16 mouse cellular contexts compared by ENCODE assay signal in genomic region chr4:22492601-22493152, GRCm38 (mm10). TPM values are rescaled to one million over a fixed set of nuclear protein-coding genes. Genes with fewer than 3 reads are reported as not detected.
A peak's percentile ranks its signal among the peaks of the same experiment; 100 is the strongest.
DNase-seq lines count a peak whose midpoint lies in the region; ATAC-seq and TF ChIP-seq lines count a peak whose summit lies in the region.
"Had no signal": no experiment of that assay in that cellular context is flagged by ENCODE, and none has a peak within 500 bp of the region (broad histone marks: within the 10 kb centered on the region; RNA-seq: fewer than 3 reads in every experiment).

No protein-coding gene starts in this region.

- H3K27me3 ChIP-seq in forebrain, embryonic 12.5 days, result peaks cover 14% of the 10 kb centered on the region
- H3K27me3 ChIP-seq in hindbrain, embryonic 15.5 days, result peaks cover 2% of the 10 kb centered on the region; the same call in 1 of the 2 replicates
- peaks cover 91% of the 10 kb centered on the region for H3K27me3 ChIP-seq in intestine, postnatal 0 days (replicated peaks; ENCODE audit: control insufficient read depth, insufficient read depth, low read length)

- no peak overlapping the region for H3K9ac ChIP-seq in forebrain, embryonic 12.5 days
- no peak overlapping the region for H3K9ac ChIP-seq in hindbrain, embryonic 15.5 days
- H3K9ac ChIP-seq in intestine, postnatal 0 days (ENCODE audit: low read depth, low read length), result no peak overlapping the region
- H3K9ac ChIP-seq: limb, embryonic 15.5 days had no signal

- no peak for ATAC-seq in forebrain, embryonic 12.5 days (ENCODE audit: low FRiP score)
- ATAC-seq in hindbrain, embryonic 15.5 days (ENCODE audit: low FRiP score, low read depth), result no peak
- ATAC-seq in intestine, postnatal 0 days, result no peak

- H3K4me3 ChIP-seq in forebrain, embryonic 12.5 days (replicated peaks), result no peak overlapping the region; the same call in 1 of the 2 replicates
- H3K4me3 ChIP-seq in hindbrain, embryonic 15.5 days, result no peak overlapping the region
- no peak overlapping the region for H3K4me3 ChIP-seq in intestine, postnatal 0 days (ENCODE audit: low read depth, low read length)
- H3K4me3 ChIP-seq: limb, embryonic 15.5 days had no signal

- 5% methylated on average over 4 of the region's 4 CpGs for WGBS in forebrain, embryonic 12.5 days
- 17% methylated on average over 4 of the region's 4 CpGs for WGBS in hindbrain, embryonic 15.5 days
- 1% methylated on average over 4 of the region's 4 CpGs for WGBS in intestine, postnatal 0 days

- peak overlapping the region; percentile 50 for H3K27ac ChIP-seq in forebrain, embryonic 12.5 days
- peak overlapping the region; percentile 68; the same call in 1 of the 2 replicates for H3K27ac ChIP-seq in hindbrain, embryonic 15.5 days (replicated peaks)
- no peak overlapping the region for H3K27ac ChIP-seq in intestine, postnatal 0 days (ENCODE audit: low read depth, low read length)
- H3K27ac ChIP-seq: limb, embryonic 15.5 days; macrophage had no signal

- TF ChIP-seq CTCF in intestine, postnatal 0 days (IDR thresholded peaks at IDR 0.05; ENCODE audit: low read depth), result no peak

- DNase-seq in embryo, embryonic 10.5 days (ENCODE audit: low spot score), result peak; percentile 49
- peak; percentile 21 for DNase-seq in neural tube, embryonic 10.5 days (ENCODE audit: extremely low spot score, low spot score)
- no peak for DNase-seq in testis, postnatal 10 days (ENCODE audit: low spot score)
- DNase-seq in left cerebral cortex, adult 11 months (ENCODE audit: low spot score), result no peak
- DNase-seq: adrenal gland, postnatal 25 days; cerebellum, postnatal 36 days; kidney, adult 2 months; lung, adult 18-20 months; spleen, adult 18-20 months had no signal

- no peaks in the 10 kb centered on the region for H3K36me3 ChIP-seq in forebrain, embryonic 12.5 days (replicated peaks)
- no peaks in the 10 kb centered on the region for H3K36me3 ChIP-seq in hindbrain, embryonic 15.5 days
- H3K36me3 ChIP-seq in intestine, postnatal 0 days (ENCODE audit: control insufficient read depth, insufficient read depth), result no peaks in the 10 kb centered on the region
- H3K36me3 ChIP-seq: G1E; limb, embryonic 15.5 days had no signal

- H3K4me1 ChIP-seq in forebrain, embryonic 12.5 days, result peaks cover 54% of the 10 kb centered on the region
- peaks cover 50% of the 10 kb centered on the region for H3K4me1 ChIP-seq in hindbrain, embryonic 15.5 days (replicated peaks)
- no peaks in the 10 kb centered on the region; the same call in none of the 2 replicates for H3K4me1 ChIP-seq in intestine, postnatal 0 days (replicated peaks; ENCODE audit: control insufficient read depth, insufficient read depth, low read length)

- H3K9me3 ChIP-seq in forebrain, embryonic 12.5 days, result no peaks in the 10 kb centered on the region
- H3K9me3 ChIP-seq in hindbrain, embryonic 15.5 days, result no peaks in the 10 kb centered on the region
- H3K9me3 ChIP-seq in intestine, postnatal 0 days (ENCODE audit: control insufficient read depth), result no peaks in the 10 kb centered on the region
- H3K9me3 ChIP-seq: limb, embryonic 15.5 days had no signal

- H3K4me2 ChIP-seq in forebrain, embryonic 12.5 days, result peak overlapping the region; percentile 91
- peak overlapping the region; percentile 96 for H3K4me2 ChIP-seq in hindbrain, embryonic 15.5 days
- H3K4me2 ChIP-seq in intestine, postnatal 0 days (replicated peaks; ENCODE audit: low read depth), result no peak overlapping the region
- H3K4me2 ChIP-seq: limb, embryonic 15.5 days had no signal

RNA-seq across cellular contexts. Expression of gene Pou3f2, which starts 4.5 kb away (rescaled TPM):
- polyA plus RNA-seq in forebrain, embryonic 12.5 days (2016; fragmentation: Nextera tagmentation; extraction: Ambion mirVana), result 39.3 and 47.8 TPM in 2 replicates
- 21.0 and 33.1 TPM in 2 replicates for polyA plus RNA-seq in hindbrain, embryonic 15.5 days (2015; fragmentation: Nextera tagmentation; extraction: Ambion mirVana)
- not detected in 2 replicates for polyA plus RNA-seq in intestine, postnatal 0 days (2015; fragmentation: Nextera tagmentation; extraction: Ambion mirVana)
- polyA plus RNA-seq: G1E; kidney, adult 2 months; large intestine, adult 2 months; macrophage had no signal

Comparison
In these comparisons a context has a peak if more than half of its experiments do, and no peak if none do; other contexts are left out.
1. DNase-seq: peak in embryo, embryonic 10.5 days (single experiment) and neural tube, embryonic 10.5 days (single experiment); none in testis, postnatal 10 days (single experiment) and left cerebral cortex, adult 11 months (single experiment).
2. RNA of gene Pou3f2, which starts 4.5 kb away (polyA plus RNA-seq): 39.3 to 47.8 TPM in forebrain, embryonic 12.5 days and 21.0 to 33.1 TPM in hindbrain, embryonic 15.5 days; not detected in intestine, postnatal 0 days; every median in the first group is over 10 times any median in the second.